Mouse (Mus musculus) kidney, embryonic 14.5 days (tissue): ENCODE measurements around the gene Jmjd1c. TPM values are rescaled to one million over a fixed set of nuclear protein-coding genes. Genes with fewer than 3 reads are reported as not detected.
A peak's percentile ranks its signal among the peaks of the same experiment; 100 is the strongest.

Experiments
- ATAC-seq: fragments of 200-750 bp; cut with Nextera tagmentation; 2 replicates; pipeline ENCODE4 v1.8.0; 2017; ENCODE audit warnings: moderate number of reproducible peaks, mild to moderate bottlenecking, moderate TSS enrichment, moderate library complexity; ENCODE audit not compliant: low FRiP score, low TSS enrichment
- H3K27ac ChIP-seq: fragments of 300-500 bp; sonication (generic); 2 replicates; pipeline ENCODE4 v1.5.1; 2014; ENCODE audit warnings: low read depth, mild to moderate bottlenecking, low read length, moderate library complexity, mixed read lengths
- H3K27me3 ChIP-seq: fragments of 300-500 bp; sonication (generic); 2 replicates; pipeline ENCODE4 v1.6.1; 2014; ENCODE audit warnings: mild to moderate bottlenecking, low read length; ENCODE audit not compliant: control insufficient read depth, insufficient read depth
- H3K36me3 ChIP-seq: fragments of 300-500 bp; sonication (generic); 2 replicates; pipeline ENCODE4 v1.6.1; 2014; ENCODE audit warnings: low read length, mixed read lengths; ENCODE audit not compliant: control insufficient read depth, insufficient read depth
- H3K4me1 ChIP-seq: fragments of 300-500 bp; sonication (generic); 2 replicates; pipeline ENCODE4 v1.6.1; 2014; ENCODE audit warnings: low read length, mixed read lengths; ENCODE audit not compliant: control insufficient read depth, insufficient read depth
- H3K4me2 ChIP-seq: fragments of 300-500 bp; sonication (generic); replicated peaks from 2 replicates; pipeline ENCODE4 v1.6.1; 2014; ENCODE audit warnings: low read depth, mild to moderate bottlenecking, low read length
- H3K4me3 ChIP-seq: fragments of 300-500 bp; sonication (generic); 2 replicates; pipeline ENCODE4 v1.5.1; 2014; ENCODE audit warnings: mild to moderate bottlenecking, low read length
- H3K9ac ChIP-seq: fragments of 300-500 bp; sonication (generic); 2 replicates; pipeline ENCODE4 v1.6.1; 2014; ENCODE audit warnings: low read depth, mild to moderate bottlenecking, low read length, moderate library complexity
- H3K9me3 ChIP-seq: fragments of 300-500 bp; sonication (generic); 2 replicates; pipeline ENCODE4 v1.6.1; 2016; ENCODE audit warnings: low read length; ENCODE audit not compliant: control insufficient read depth
- WGBS: fragments of 180-500 bp; shearing (Covaris S2); extraction: QIAGEN DNeasy Blood & Tissue Kit; methylation state at CpG from one replicate; pipeline ENCODE4 v1.1.7; 2014; 5-methylcytosine and 5-hydroxymethylcytosine counted together
- polyA plus RNA-seq: library from polyadenylated mRNA; unstranded; fragments of >200 nt; fragmentation: Nextera tagmentation; extraction: Ambion mirVana; gene quantifications from 2 replicates; pipeline ENCODE4 v1.2.1, GENCODE M21; 2014

Gene Jmjd1c
- polyA plus RNA-seq, 1 experiment from 2014 or later: 51.1 TPM

DNA sequence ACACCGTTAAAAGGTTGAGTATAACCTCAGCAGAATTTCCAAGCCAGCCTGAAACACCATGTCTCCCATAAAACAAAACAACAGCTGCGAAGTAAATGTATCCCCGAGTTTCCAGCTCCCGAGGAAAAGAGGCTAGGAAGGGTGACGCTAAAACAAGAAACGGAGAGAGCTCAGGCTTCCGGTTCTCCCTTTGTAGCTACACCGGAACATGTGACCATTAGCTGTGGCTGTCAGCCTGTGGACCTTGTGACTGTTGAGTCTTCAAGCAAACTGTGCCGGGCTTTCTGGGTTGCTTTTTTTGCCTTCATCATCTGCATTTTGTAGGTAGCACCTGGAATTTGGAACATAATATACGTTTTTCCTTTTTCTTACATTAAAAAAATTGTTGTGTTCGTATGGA lies 17.9 kb downstream of the Jmjd1c start:
- Histone ChIP-seq H3K9ac (no peak overlapping the region), H3K9me3 (no peaks in the 10 kb centered on the region), H3K27ac (no peak overlapping the region), H3K36me3 (0 out of 2 replicates have a peak, but pooled peaks cover 2% of the 10 kb centered on the region), H3K4me3 (no peak overlapping the region), H3K4me1 (peaks cover 42% of the 10 kb centered on the region), H3K4me2 (no peak overlapping the region), H3K27me3 (no peaks in the 10 kb centered on the region)
- no peak for ATAC-seq
- WGBS: 85% methylated on average over 11 of the region's 11 CpGs

DNA sequence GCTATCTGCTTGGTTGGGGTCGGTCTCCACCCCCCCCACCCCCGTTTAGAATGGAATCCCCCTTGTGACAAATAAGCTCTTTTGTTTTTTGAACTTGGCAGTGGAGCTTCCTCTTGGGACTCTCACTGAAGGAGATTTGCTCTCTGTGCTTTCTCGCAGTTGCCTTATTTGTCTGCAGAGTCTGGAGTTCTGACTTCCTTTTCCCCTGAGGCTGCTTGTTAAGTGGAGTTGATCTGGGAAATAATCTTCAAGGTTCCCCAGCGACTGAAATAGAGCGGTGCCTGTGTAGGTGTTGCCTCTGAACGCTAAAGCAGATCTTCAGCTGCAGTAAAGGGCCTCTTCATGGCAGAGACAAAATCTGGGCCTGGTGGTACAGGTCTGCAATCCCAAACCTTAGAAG lies 19.2 kb downstream of the Jmjd1c start:
- Histone ChIP-seq H3K27ac (peak overlapping the region; percentile 53; the same call in 1 of the 2 replicates), H3K9me3 (no peaks in the 10 kb centered on the region), H3K27me3 (no peaks in the 10 kb centered on the region), H3K36me3 (no peaks in the 10 kb centered on the region), H3K4me2 (no peak overlapping the region), H3K4me3 (no peak overlapping the region), H3K9ac (no peak overlapping the region), H3K4me1 (peaks cover 54% of the 10 kb centered on the region)
- ATAC-seq: no peak
- WGBS: 20% methylated on average over 6 of the region's 6 CpGs

GRCm38 (mm10) chr10:67115666-67116091 lies 19.8 kb downstream of the Jmjd1c start:
- WGBS: 9% methylated on average over 5 of the region's 5 CpGs
- H3K4me2 ChIP-seq: no peak overlapping the region
- no peaks in the 10 kb centered on the region for H3K9me3 ChIP-seq
- peak; percentile 22 for ATAC-seq
- H3K4me1 ChIP-seq: peaks cover 51% of the 10 kb centered on the region
- no peak overlapping the region for H3K4me3 ChIP-seq
- no peaks in the 10 kb centered on the region for H3K27me3 ChIP-seq
- H3K9ac ChIP-seq: no peak overlapping the region
- H3K27ac ChIP-seq: peak overlapping the region; percentile 53; the same call in 1 of the 2 replicates
- H3K36me3 ChIP-seq: no peaks in the 10 kb centered on the region

DNA sequence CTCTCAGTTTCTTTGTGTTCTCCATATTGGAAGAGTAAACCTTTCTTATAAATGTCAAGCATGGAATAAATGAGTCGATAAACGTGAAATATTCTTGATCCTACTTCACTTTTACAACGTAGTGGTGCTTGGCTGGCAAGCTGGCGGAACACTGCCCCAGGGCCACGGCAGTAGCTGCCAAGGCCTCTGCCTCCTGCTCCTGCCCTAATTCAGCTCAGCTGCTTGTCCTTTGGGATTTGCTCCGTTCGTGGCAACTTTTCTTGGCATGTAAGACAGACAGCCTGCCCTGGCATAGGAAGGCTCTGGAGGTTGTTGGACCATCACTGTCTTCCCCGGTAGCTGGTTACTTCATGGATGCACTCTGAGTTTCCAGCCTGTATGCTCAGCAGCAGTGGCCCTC lies 20.3 kb downstream of the Jmjd1c start:
- H3K4me1 ChIP-seq: peaks cover 47% of the 10 kb centered on the region
- 57% methylated on average over 8 of the region's 8 CpGs for WGBS
- no peak for ATAC-seq
- no peak overlapping the region for H3K27ac ChIP-seq
- no peak overlapping the region for H3K4me2 ChIP-seq
- no peak overlapping the region for H3K4me3 ChIP-seq
- no peak overlapping the region for H3K9ac ChIP-seq
- H3K27me3 ChIP-seq: no peaks in the 10 kb centered on the region
- no peaks in the 10 kb centered on the region for H3K9me3 ChIP-seq
- no peaks in the 10 kb centered on the region for H3K36me3 ChIP-seq

GRCm38 (mm10) chr10:67119291-67119690 lies 23.4 kb downstream of the Jmjd1c start:
- Histone ChIP-seq H3K4me2 (no peak overlapping the region), H3K27me3 (no peaks in the 10 kb centered on the region), H3K9me3 (no peaks in the 10 kb centered on the region), H3K36me3 (no peaks in the 10 kb centered on the region), H3K9ac (no peak overlapping the region), H3K4me1 (peaks cover 47% of the 10 kb centered on the region), H3K4me3 (no peak overlapping the region), H3K27ac (no peak overlapping the region)
- WGBS: 60% methylated on average over 7 of the region's 7 CpGs
- ATAC-seq: 0 out of 2 replicates have a peak, but pooled peaks have one; percentile 13

- H3K4me2 ChIP-seq: no peak overlapping the region
- ATAC-seq: no peak
- WGBS: 60% methylated on average over 4 of the region's 4 CpGs
- no peak overlapping the region for H3K9ac ChIP-seq
- H3K4me1 ChIP-seq: peaks cover 44% of the 10 kb centered on the region
- H3K9me3 ChIP-seq: no peaks in the 10 kb centered on the region
- H3K36me3 ChIP-seq: no peaks in the 10 kb centered on the region
- H3K27ac ChIP-seq: peak overlapping the region; percentile 63; the same call in 1 of the 2 replicates
- no peaks in the 10 kb centered on the region for H3K27me3 ChIP-seq
- no peak overlapping the region for H3K4me3 ChIP-seq
These were observed 24.3 kb downstream of the Jmjd1c start for GRCm38 (mm10) chr10:67120180-67120579.

DNA sequence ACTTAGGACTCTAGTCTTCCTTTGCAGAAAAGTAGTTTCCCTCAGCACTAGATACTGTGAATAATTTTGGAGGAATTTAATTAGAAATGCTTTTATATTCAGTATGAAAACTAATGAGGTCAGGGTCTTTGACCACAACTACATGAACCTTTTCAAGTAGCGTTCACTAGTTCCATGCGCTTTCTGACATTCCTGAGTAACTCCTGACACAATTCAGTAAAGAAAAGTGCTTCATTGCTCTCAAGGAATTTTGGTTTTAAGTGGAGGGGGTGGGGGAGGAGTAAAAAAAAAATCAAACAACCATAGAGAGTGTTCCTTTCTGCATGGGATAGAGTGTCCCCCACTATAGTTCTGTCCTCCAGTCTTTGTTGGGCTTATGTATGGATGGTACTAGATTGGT lies 24.7 kb downstream of the Jmjd1c start:
- H3K4me1 ChIP-seq: peaks cover 40% of the 10 kb centered on the region
- no peaks in the 10 kb centered on the region for H3K27me3 ChIP-seq
- peak; percentile 39; the same call in 1 of the 2 replicates for ATAC-seq
- H3K4me3 ChIP-seq: no peak overlapping the region
- no peak overlapping the region for H3K9ac ChIP-seq
- H3K27ac ChIP-seq: peak overlapping the region; percentile 63; the same call in 1 of the 2 replicates
- H3K36me3 ChIP-seq: no peaks in the 10 kb centered on the region
- no peaks in the 10 kb centered on the region for H3K9me3 ChIP-seq
- no peak overlapping the region for H3K4me2 ChIP-seq
- WGBS: 39% methylated on average over 2 of the region's 2 CpGs

DNA sequence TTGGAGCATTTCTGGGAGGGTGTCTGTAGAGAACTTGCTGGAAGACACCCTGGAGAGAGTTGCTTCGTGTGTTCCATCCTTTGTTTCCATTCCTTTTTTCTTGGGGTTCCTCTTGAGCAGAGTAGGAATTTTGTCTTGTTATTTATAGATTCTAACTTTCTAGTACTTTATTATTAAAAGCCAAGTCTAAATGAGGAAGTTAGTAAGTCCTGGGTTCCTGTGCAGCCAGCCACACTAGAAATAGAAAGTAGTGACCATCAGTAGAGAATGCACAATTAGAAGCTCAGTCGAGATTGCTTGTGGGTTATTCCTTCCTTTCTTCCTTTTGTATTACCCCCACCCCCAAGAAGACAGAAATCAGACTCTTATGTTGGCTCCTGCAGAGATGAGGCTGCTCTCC lies 27.8 kb downstream of the Jmjd1c start:
- Histone ChIP-seq H3K4me2 (no peak overlapping the region), H3K9me3 (no peaks in the 10 kb centered on the region), H3K4me1 (peaks cover 35% of the 10 kb centered on the region), H3K9ac (no peak overlapping the region), H3K36me3 (no peaks in the 10 kb centered on the region), H3K4me3 (no peak overlapping the region), H3K27ac (no peak overlapping the region), H3K27me3 (no peaks in the 10 kb centered on the region)
- WGBS: 71% methylated on average over 2 of the region's 2 CpGs
- ATAC-seq: no peak

DNA sequence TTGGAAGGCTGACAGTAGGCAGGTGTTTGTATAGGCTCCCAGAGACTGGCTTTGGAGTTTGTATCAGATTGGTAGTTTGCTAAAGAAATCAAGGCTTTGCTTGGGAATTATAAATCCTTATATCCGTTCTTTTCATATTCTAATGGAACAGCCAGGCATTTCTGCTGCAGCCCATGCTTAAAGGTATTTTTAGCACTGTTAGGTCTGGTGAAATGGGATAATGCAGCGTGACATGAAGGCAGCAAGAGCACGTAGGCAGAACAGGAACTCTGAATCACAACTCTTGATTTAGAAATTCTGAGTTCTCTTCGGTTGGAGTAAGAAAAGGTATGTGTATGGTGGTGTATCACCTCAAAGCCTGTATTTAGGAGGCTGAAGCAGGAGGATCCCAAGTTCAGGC lies 28.2 kb downstream of the Jmjd1c start:
- ATAC-seq: no peak
- Histone ChIP-seq H3K27me3 (no peaks in the 10 kb centered on the region), H3K27ac (no peak overlapping the region), H3K9me3 (no peaks in the 10 kb centered on the region), H3K4me1 (peaks cover 31% of the 10 kb centered on the region), H3K9ac (no peak overlapping the region), H3K4me2 (no peak overlapping the region), H3K36me3 (no peaks in the 10 kb centered on the region), H3K4me3 (no peak overlapping the region)
- WGBS: 89% methylated on average over 4 of the region's 4 CpGs
